Mouse (Mus musculus): Measurements from ENCODE around the gene Sult6b1.
A peak's percentile ranks its signal among the peaks of the same experiment; 100 is the strongest.

Gene Sult6b1

GRCm38 (mm10) chr17:78906892-78907291, at the start of gene Sult6b1:
Gene Sult6b1 (minus strand): TSS chr17:78906992.
- no peak for DNase-seq (ENCODE audit: low read depth, low spot score)

GRCm38 (mm10) chr17:78953240-78953639, 46.4 kb upstream of the Sult6b1 start:
- DNase-seq (ENCODE audit: low read depth, low spot score): no peak

GRCm38 (mm10) chr17:78952070-78952469, 45.3 kb upstream of the Sult6b1 start:
- no peak for DNase-seq (ENCODE audit: low read depth, low spot score)

- DNase-seq (ENCODE audit: low read depth, low spot score): no peak
Measured at GRCm38 (mm10) chr17:78951225-78951624, 44.4 kb upstream of the Sult6b1 start.

GRCm38 (mm10) chr17:78942579-78942978, 35.8 kb upstream of the Sult6b1 start:
- DNase-seq (ENCODE audit: low read depth, low spot score): peak; percentile 9

GRCm38 (mm10) chr17:78938927-78939326, 32.1 kb upstream of the Sult6b1 start:
- DNase-seq (ENCODE audit: low read depth, low spot score): no peak

GRCm38 (mm10) chr17:78937229-78937853, 30.5 kb upstream of the Sult6b1 start:
- DNase-seq (ENCODE audit: low read depth, low spot score): no peak

- DNase-seq (ENCODE audit: low read depth, low spot score): peak; percentile 97
Measured at GRCm38 (mm10) chr17:78936466-78937228, 29.9 kb upstream of the Sult6b1 start, which contains the start of the genes Cebpz and Ndufaf7. Gene Cebpz (minus strand): TSS chr17:78937066. Gene Ndufaf7 (plus strand): TSS chr17:78937136.

GRCm38 (mm10) chr17:78935857-78936256, 29.1 kb upstream of the Sult6b1 start:
- DNase-seq (ENCODE audit: low read depth, low spot score): no peak

GRCm38 (mm10) chr17:78917696-78918095, 10.9 kb upstream of the Sult6b1 start:
- DNase-seq (ENCODE audit: low read depth, low spot score): no peak

GRCm38 (mm10) chr17:78916899-78917298, 10.1 kb upstream of the Sult6b1 start:
- peak; percentile 2 for DNase-seq (ENCODE audit: low read depth, low spot score)

GRCm38 (mm10) chr17:78916369-78916813, 9.6 kb upstream of the Sult6b1 start, which contains the start of gene Cebpzos:
Gene Cebpzos (plus strand): TSS chr17:78916500.
- peak; percentile 91 for DNase-seq (ENCODE audit: low read depth, low spot score)

- peak; percentile 63 for DNase-seq (ENCODE audit: low read depth, low spot score)
Measured at GRCm38 (mm10) chr17:78915772-78916171, 9.0 kb upstream of the Sult6b1 start.

GRCm38 (mm10) chr17:78913921-78914320, 7.1 kb upstream of the Sult6b1 start:
- DNase-seq (ENCODE audit: low read depth, low spot score): peak; percentile 62

- peak; percentile 57 for DNase-seq (ENCODE audit: low read depth, low spot score)
Measured at GRCm38 (mm10) chr17:78912861-78913281, 6.1 kb upstream of the Sult6b1 start.

- no peak for DNase-seq (ENCODE audit: low read depth, low spot score)
Measured at GRCm38 (mm10) chr17:78909374-78909773, 2.6 kb upstream of the Sult6b1 start.

GRCm38 (mm10) chr17:78903158-78903557, 3.6 kb downstream of the Sult6b1 start:
- DNase-seq (ENCODE audit: low read depth, low spot score): no peak

- DNase-seq (ENCODE audit: low read depth, low spot score): peak; percentile 79
Measured at GRCm38 (mm10) chr17:78895394-78895793, 11.4 kb downstream of the Sult6b1 start.

GRCm38 (mm10) chr17:78894991-78895390, 11.8 kb downstream of the Sult6b1 start:
- DNase-seq (ENCODE audit: low read depth, low spot score): peak; percentile 46

GRCm38 (mm10) chr17:78891020-78891419, 15.8 kb downstream of the Sult6b1 start:
- no peak for DNase-seq (ENCODE audit: low read depth, low spot score)

- DNase-seq (ENCODE audit: low read depth, low spot score): no peak
Measured at GRCm38 (mm10) chr17:78889184-78889583, 17.6 kb downstream of the Sult6b1 start.

- no peak for DNase-seq (ENCODE audit: low read depth, low spot score)
Measured at GRCm38 (mm10) chr17:78888554-78888953, 18.2 kb downstream of the Sult6b1 start.
